Mouse (Mus musculus): ENCODE data around the gene Hist4h4. TPM values are rescaled to one million over a fixed set of nuclear protein-coding genes. Genes with fewer than 3 reads are reported as not detected.

Hist4h4 gene
- 0.41 and 0.69 TPM in 2 replicates for polyA plus RNA-seq (2012; rRNA removed)

DNA sequence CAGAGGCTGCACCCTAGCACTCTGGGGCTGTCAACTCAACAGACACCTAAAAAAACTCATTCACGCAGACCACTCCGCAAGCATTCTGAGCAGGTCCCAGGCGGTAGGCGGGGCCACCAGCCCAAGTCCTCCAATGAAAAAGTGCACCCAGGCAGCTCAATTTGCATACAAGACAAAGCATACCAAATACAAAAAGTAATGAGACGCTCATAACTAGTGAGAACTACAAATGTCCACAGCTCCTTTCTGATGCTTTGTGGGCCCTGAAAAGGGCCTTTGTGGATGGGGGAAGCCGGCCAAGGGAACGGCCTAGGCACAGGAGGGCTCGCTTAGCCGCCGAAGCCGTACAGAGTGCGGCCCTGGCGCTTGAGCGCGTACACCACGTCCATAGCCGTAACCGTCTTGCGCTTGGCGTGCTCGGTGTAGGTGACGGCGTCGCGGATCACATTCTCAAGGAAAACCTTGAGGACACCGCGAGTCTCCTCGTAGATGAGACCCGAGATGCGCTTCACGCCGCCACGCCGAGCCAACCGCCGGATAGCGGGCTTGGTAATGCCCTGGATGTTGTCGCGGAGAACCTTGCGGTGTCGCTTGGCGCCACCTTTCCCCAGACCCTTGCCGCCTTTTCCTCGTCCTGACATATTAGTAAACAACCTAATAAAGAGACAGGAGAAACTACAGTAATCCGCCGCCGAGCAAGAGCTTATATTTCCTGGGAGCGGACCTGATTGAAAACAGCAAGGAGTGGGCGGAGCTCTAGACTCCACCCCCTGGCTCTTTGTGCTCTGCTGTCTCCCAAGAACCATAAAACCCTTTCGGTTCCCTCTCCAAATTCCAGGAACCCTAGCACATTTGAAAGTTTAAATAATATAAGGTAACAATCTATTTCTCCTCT lies at the start of gene Hist4h4:
Gene Hist4h4, minus strand, starts transcription at position 677 of the 895 bp plus-strand sequence.

DNA sequence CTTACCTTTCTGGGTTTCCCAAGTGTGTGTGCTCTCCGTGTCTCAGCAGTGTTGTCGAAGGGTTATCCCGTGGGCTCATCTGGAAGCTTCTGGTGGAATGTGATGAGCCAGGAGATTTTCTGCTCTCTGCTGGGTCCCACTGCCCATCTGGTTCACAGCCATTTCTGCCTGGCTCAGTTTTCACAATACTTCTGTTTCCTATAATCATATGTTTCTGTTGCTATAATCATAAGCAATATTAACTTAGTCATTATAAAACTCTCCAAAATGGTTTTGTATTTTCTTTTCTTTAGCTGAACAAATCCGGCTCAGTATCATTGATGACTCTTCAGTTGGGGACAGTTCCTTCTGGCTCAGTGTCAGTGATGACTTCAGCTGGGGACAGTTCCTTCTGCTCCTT lies 31.1 kb upstream of the Hist4h4 start, which contains the start of gene Smco3:
Gene Smco3, minus strand, starts transcription at position 101 of the 400 bp plus-strand sequence.

DNA sequence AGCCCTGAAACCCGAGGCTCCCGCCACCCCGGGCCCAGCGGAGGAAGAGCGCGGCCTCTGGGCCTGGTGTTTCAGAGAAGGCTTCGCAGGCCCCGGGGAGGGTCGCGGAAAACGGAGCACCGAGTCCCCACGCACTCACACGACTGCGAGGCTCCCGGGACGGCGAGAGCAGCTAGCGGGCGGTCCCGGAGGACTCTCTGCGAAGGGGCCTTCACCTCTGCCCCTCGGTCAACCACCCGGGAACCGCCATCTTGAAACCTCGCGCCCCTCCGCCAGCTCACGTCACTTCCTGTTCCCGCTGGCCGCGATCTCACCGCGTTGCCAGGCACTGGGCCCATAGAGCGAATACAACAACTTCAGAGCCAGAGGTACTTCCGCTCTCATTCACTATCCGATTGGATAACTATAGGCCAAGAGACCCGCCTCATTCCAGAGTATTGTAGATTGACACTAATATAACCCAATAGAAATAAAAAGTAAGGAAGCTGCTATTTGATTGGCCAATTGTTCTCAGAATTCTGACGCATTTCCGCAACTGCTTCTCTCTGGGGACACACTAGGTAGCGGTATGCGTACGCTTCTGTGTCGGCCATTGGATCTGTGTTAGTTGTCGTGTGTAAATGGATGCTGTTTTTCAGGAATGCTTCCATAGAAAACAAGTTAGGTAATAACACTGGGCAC lies 23.8 kb upstream of the Hist4h4 start, which contains the start of gene Wbp11:
Gene Wbp11, minus strand, starts transcription at position 353 of the 681 bp plus-strand sequence.

DNA sequence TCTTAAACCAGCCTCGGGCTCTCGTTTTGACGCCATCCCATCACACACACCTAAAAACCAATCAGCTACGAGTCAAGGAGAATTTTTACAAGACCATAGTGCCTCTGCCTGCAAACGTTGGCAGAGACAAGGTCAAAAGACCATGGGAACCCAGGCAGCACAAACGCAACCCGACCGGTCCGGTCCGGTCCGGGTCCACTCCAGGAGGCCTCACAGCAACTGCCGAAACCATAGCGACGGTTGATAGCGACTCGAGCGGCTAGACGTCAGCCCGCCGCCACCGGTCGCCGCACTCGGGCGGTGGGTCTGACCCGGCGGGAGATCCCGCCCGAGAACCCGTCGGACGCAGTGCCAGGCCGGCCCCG lies 23.3 kb upstream of the Hist4h4 start, which contains the start of gene BC049715:
Gene BC049715, plus strand, starts transcription at position 111 of the 365 bp plus-strand sequence.

DNA sequence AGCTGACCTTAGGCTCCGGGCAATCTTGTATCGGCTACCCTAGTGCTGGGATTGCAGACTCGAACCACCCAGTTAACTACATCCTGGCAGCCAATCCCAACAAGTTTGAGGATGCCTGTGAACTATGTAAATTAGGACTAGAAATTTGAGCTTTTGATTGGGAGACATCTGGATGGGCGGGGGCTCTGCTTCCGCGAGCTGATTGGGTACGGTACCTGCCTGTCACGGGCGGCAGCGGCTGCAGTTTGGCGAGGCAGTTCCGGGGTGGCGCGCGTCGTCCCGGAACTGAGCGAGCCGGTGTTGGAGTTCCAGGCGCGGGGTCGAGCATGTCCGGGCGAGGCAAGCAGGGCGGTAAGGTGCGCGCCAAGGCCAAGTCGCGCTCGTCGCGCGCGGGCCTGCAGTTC lies 3.8 kb upstream of the Hist4h4 start, which contains the start of gene H2afj:
Gene H2afj, plus strand, starts transcription at position 231 of the 404 bp plus-strand sequence.

DNA sequence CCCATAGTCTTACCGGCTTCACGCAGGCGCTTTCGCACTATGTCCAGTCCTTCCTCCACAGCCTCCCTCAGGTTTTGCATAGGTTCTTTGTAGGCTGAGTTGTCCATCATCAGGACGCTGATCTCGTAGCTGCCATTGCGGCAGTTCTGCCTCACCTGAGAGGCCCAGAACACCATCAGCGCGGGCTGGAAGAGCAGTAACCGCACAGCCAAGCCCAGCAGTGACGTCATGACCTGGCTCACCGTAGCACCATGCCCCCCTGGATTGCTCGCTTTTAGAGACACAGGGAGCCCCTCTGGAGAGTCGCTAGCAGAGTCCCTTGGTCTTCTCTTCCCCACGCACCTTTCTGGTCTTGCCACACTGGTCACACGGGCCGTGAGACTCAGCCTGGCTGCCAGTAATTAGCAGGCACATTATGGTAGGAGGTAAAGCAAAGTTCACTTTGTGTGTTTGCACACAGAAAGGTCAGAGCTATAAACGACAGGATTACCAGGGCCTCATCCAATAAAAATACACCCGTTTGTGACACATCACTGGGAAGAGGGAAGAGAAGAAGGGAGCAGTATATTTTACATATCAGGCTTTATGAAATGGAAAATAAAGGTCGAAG lies 22.7 kb downstream of the Hist4h4 start, which contains the start of gene Gucy2c:
Gene Gucy2c, minus strand, starts transcription at position 389 of the 610 bp plus-strand sequence.

Other genes starting within 250 kb of the Hist4h4 start
- gene Plbd1, start 142.5 kb downstream of the Hist4h4 start, polyA plus RNA-seq (2012; rRNA removed) = 7.0 and 7.7 TPM in 2 replicates
- gene Gucy2c, start 22.6 kb downstream of the Hist4h4 start, polyA plus RNA-seq (2012; rRNA removed) = 0.26 and 0.27 TPM in 2 replicates
- 241 and 664 TPM in 2 replicates for gene H2afj, start 3.8 kb upstream of the Hist4h4 start, polyA plus RNA-seq (2012; rRNA removed)
- gene BC049715, start 23.2 kb upstream of the Hist4h4 start, polyA plus RNA-seq (2012; rRNA removed) = 0.03 and 0.63 TPM in 2 replicates
- gene Wbp11, start 23.8 kb upstream of the Hist4h4 start, polyA plus RNA-seq (2012; rRNA removed) = 17.8 and 18.8 TPM in 2 replicates
- not detected in 2 replicates for gene Smco3, start 31.0 kb upstream of the Hist4h4 start, polyA plus RNA-seq (2012; rRNA removed)
- 0.24 and 0.30 TPM in 2 replicates for gene Art4, start 53.3 kb upstream of the Hist4h4 start, polyA plus RNA-seq (2012; rRNA removed)
- gene Mgp, start 71.4 kb upstream of the Hist4h4 start, polyA plus RNA-seq (2012; rRNA removed) = 213 and 233 TPM in 2 replicates
- not detected in 2 replicates for gene Erp27, start 117.8 kb upstream of the Hist4h4 start, polyA plus RNA-seq (2012; rRNA removed)
- 0.01 TPM in 1 of 2 replicates, not detected in the other for gene Pde6h, start 119.4 kb upstream of the Hist4h4 start, polyA plus RNA-seq (2012; rRNA removed)
- gene Arhgdib, start 137.5 kb upstream of the Hist4h4 start, polyA plus RNA-seq (2012; rRNA removed) = 5.7 and 11.6 TPM in 2 replicates

Measured in stomach, adult 2 months (tissue).